Mouse (Mus musculus) midbrain, embryonic 15.5 days (tissue): ENCODE data around the gene Hmcn1. TPM values are rescaled to one million over a fixed set of nuclear protein-coding genes. Genes with fewer than 3 reads are reported as not detected.

ENCODE experiments used
- ATAC-seq: fragments of 200-750 bp; cut with Nextera tagmentation; replicated peaks from 2 replicates; pipeline ENCODE4 v1.8.0; 2017; ENCODE audit warnings: moderate TSS enrichment
- H3K27ac ChIP-seq: fragments of 300-500 bp; sonication (generic); 2 replicates; pipeline ENCODE4 v1.5.1; 2015; ENCODE audit warnings: mild to moderate bottlenecking, inconsistent platforms
- H3K27me3 ChIP-seq: fragments of 300-500 bp; sonication (generic); replicated peaks from 2 replicates; pipeline ENCODE4 v1.6.1; 2015; ENCODE audit warnings: inconsistent platforms
- H3K36me3 ChIP-seq: fragments of 300-500 bp; sonication (generic); replicated peaks from 2 replicates; pipeline ENCODE4 v1.6.1; 2015; ENCODE audit warnings: inconsistent platforms
- H3K4me1 ChIP-seq: fragments of 300-500 bp; sonication (generic); 2 replicates; pipeline ENCODE4 v1.6.1; 2015; ENCODE audit warnings: inconsistent platforms
- H3K4me2 ChIP-seq: fragments of 300-500 bp; sonication (generic); 2 replicates; pipeline ENCODE4 v1.6.1; 2015; ENCODE audit warnings: inconsistent platforms, mild to moderate bottlenecking, moderate library complexity
- H3K4me3 ChIP-seq: fragments of 300-500 bp; sonication (generic); 2 replicates; pipeline ENCODE4 v1.5.1; 2015; ENCODE audit warnings: mild to moderate bottlenecking, inconsistent platforms
- H3K9ac ChIP-seq: fragments of 300-500 bp; sonication (generic); 2 replicates; pipeline ENCODE4 v1.6.1; 2015; ENCODE audit warnings: mild to moderate bottlenecking, inconsistent platforms
- H3K9me3 ChIP-seq: fragments of 300-500 bp; sonication (generic); 2 replicates; pipeline ENCODE4 v1.6.1; 2016; ENCODE audit warnings: inconsistent platforms
- WGBS: fragments of 180-500 bp; shearing (Covaris S2); methylation state at CpG from one replicate; pipeline ENCODE4 v1.1.7; 2015; ENCODE audit warnings: mixed read lengths; 5-methylcytosine and 5-hydroxymethylcytosine counted together
- polyA plus RNA-seq: library from polyadenylated mRNA; unstranded; fragments of >200 nt; fragmentation: Nextera tagmentation; extraction: Ambion mirVana; gene quantifications from 2 replicates; pipeline ENCODE4 v1.2.1, GENCODE M21; 2015

The Hmcn1 gene
- polyA plus RNA-seq, 1 experiment from 2014 or later, result 1.8 TPM

DNA sequence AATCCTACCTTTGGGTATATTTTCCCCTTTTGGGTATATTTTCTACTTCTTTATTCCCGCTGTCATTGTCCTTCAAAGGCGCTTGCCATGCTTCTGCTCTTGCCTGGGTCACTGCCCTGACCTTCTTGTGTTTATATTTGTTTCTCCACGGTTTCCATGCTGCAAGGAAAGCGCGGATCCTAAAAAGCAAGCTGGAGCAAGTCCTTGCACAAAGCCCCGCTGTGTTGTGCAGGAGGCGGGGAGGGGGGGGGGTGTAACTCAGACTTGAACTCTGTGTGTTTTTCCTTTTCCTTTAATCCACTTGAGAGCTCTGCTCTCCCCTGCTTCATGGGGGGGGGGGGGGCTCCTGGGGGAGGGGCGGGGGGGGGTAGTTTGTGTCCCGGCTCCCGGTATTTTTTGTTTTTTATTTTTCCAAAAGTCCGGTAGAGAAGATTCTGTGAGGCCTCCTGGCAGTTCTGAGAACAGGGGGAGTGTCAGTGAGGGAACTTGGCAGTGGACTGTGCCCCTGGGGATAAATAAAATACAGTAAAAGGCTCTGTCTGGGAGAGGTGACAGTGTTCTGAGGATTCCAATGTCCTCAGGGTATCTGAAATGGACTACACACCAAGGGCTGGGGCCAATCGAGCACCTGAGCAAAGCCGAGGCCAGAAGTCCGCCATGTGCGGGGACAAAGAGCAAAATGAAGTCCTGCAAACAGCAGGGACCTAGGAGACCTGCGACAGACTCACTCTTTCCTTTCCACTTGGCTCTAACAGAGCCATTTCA, 457.3 kb downstream of the Hmcn1 start:
- H3K27me3 ChIP-seq, result no peaks in the 10 kb centered on the region
- no peaks in the 10 kb centered on the region for H3K36me3 ChIP-seq
- H3K27ac ChIP-seq, result 0 out of 2 replicates have a peak overlapping the region, but pooled peaks have one; percentile 11
- H3K9ac ChIP-seq, result no peak overlapping the region
- 0 out of 2 replicates have a peak, but pooled peaks have one; percentile 46 for ATAC-seq
- H3K4me2 ChIP-seq, result peak overlapping the region; percentile 7
- H3K4me1 ChIP-seq, result peaks cover 6% of the 10 kb centered on the region; the same call in 1 of the 2 replicates
- H3K9me3 ChIP-seq, result no peaks in the 10 kb centered on the region
- 24% methylated on average over 16 of the region's 16 CpGs for WGBS
- no peak overlapping the region for H3K4me3 ChIP-seq

DNA sequence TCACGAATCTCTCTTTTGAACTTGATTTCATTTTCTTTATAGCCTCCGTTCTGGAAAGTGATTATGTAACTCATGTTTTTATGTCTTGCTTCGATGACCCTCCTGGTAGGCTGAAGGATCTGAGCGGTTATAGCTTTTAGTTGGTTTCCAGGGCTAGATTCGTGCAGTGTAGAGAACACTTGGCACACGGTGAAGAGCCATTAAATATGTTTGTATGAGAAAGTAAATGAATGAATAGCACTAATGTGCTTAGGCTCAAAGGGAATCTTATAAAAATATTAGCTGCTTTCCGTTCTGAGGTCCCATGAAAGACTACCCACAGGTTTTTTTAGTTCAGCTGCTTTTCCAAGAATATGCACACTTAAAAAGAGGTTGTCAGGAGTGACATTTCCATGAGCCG, 458.6 kb downstream of the Hmcn1 start:
- H3K9ac ChIP-seq, result no peak overlapping the region
- no peaks in the 10 kb centered on the region for H3K36me3 ChIP-seq
- peaks cover 6% of the 10 kb centered on the region; the same call in 1 of the 2 replicates for H3K4me1 ChIP-seq
- no peaks in the 10 kb centered on the region for H3K27me3 ChIP-seq
- no peak overlapping the region for H3K4me2 ChIP-seq
- 89% methylated on average over 8 of the region's 8 CpGs for WGBS
- no peak overlapping the region for H3K27ac ChIP-seq
- no peak overlapping the region for H3K4me3 ChIP-seq
- H3K9me3 ChIP-seq, result no peaks in the 10 kb centered on the region
- ATAC-seq, result no peak

DNA sequence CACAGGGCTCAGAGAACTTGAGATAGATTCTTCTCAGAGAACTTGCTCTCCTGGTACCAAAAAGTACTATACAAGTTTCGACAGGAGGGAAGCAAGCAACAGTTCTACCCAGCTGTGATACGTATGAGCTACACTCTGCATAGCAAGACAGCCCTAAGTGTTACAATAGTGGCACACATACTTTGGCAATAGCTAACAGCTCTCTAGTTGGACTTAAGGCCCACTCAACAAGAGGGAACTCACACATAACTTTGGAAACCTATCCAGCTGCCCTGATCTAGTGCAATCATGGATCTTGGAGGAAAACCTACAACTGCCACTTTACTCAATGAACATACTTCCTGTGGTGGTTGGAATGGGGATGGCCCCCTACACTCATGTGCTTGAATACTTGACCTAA, 480.2 kb downstream of the Hmcn1 start:
- H3K36me3 ChIP-seq, result no peaks in the 10 kb centered on the region
- WGBS, result 88% methylated on average over 2 of the region's 2 CpGs
- no peak overlapping the region for H3K9ac ChIP-seq
- H3K9me3 ChIP-seq, result no peaks in the 10 kb centered on the region
- H3K27me3 ChIP-seq, result no peaks in the 10 kb centered on the region
- no peak overlapping the region for H3K27ac ChIP-seq
- ATAC-seq, result no peak
- H3K4me3 ChIP-seq, result no peak overlapping the region
- no peaks in the 10 kb centered on the region for H3K4me1 ChIP-seq
- H3K4me2 ChIP-seq, result no peak overlapping the region

Other genes with a start within 250 kb of the Hmcn1 start
- gene Gm47985, start 189.1 kb upstream of the Hmcn1 start, polyA plus RNA-seq, result not detected in 2 replicates
- gene Gm8947, start 198.9 kb upstream of the Hmcn1 start, polyA plus RNA-seq, result not detected in 2 replicates
- gene Gm47995, start 205.0 kb upstream of the Hmcn1 start, polyA plus RNA-seq, result not detected in 2 replicates
- gene 3110040M04Rik, start 210.7 kb upstream of the Hmcn1 start, polyA plus RNA-seq, result not detected in 2 replicates
- not detected in 2 replicates for gene Gm47996, start 216.7 kb upstream of the Hmcn1 start, polyA plus RNA-seq